Mouse (Mus musculus) embryonic fibroblast, embryonic 13.5 days (primary cell): ENCODE results near the gene Sema3e.

Experiments used
- CTCF ChIP-seq: IDR thresholded peaks from 2 replicates; pipeline ENCODE4 v1.5.1; 2011; ENCODE audit warnings: mild to moderate bottlenecking, control low read depth, low read length, moderate library complexity, borderline replicate concordance; ENCODE audit not compliant: insufficient read depth
- POLR2A ChIP-seq: IDR thresholded peaks from 2 replicates; pipeline ENCODE4 v1.6.1; 2011; ENCODE audit warnings: low read depth, mild to moderate bottlenecking, control low read depth, low read length, moderate library complexity

- TF ChIP-seq POLR2A (no peak), CTCF (no peak)
Observed at GRCm38 (mm10) chr5:14126591-14126990, 101.5 kb downstream of the Sema3e start.
